Mouse (Mus musculus): ENCODE results near the gene Tpi1.

The Tpi1 gene
- long read RNA-seq, experiment 1, transcript Tpi1-205 (7 exons, 1,607 nt), result major isoform, 480 of 505 reads
- long read RNA-seq, experiment 1, partial matches to known transcripts, result 4 of 505 reads
- long read RNA-seq, experiment 1, other reads (novel, unspliced or antisense), result 18 of 505 reads
- long read RNA-seq, experiment 2, transcript Tpi1-205 (7 exons, 1,607 nt), result major isoform, 460 of 480 reads
- long read RNA-seq, experiment 2, partial matches to known transcripts, result 5 of 480 reads
- long read RNA-seq, experiment 2, other reads (novel, unspliced or antisense), result 12 of 480 reads

GRCm38 (mm10) chr6:124813933-124814332 is at the start of gene Tpi1:
Gene Tpi1 (minus strand): TSS chr6:124814296.
- intact Hi-C loops (cut with DNase I), result no loop called here

GRCm38 (mm10) chr6:124863125-124863657 is 49.1 kb upstream of the Tpi1 start:
- intact Hi-C loops (cut with DNase I), result loop anchor here (5.0 kb wide), 1 partner anchor 39 kb away; no protein-coding TSS in a partner anchor

- intact Hi-C loops (cut with DNase I), result loop anchor here (5.0 kb wide), 1 partner anchor 40 kb away; no protein-coding TSS in a partner anchor
Observed at GRCm38 (mm10) chr6:124862406-124863124, 48.5 kb upstream of the Tpi1 start.

GRCm38 (mm10) chr6:124861802-124862201 is 47.7 kb upstream of the Tpi1 start:
- intact Hi-C loops (cut with DNase I), result loop anchor here (5.0 kb wide), 1 partner anchor 40 kb away; no protein-coding TSS in a partner anchor

- intact Hi-C loops (cut with DNase I), result loop anchor here (5.0 kb wide), 1 partner anchor 41 kb away; no protein-coding TSS in a partner anchor
Observed at GRCm38 (mm10) chr6:124861266-124861665, 47.2 kb upstream of the Tpi1 start.

GRCm38 (mm10) chr6:124860511-124860910 is 46.4 kb upstream of the Tpi1 start:
- intact Hi-C loops (cut with DNase I), result loop anchor here (5.0 kb wide), 1 partner anchor 42 kb away; no protein-coding TSS in a partner anchor

GRCm38 (mm10) chr6:124859725-124860124 is 45.6 kb upstream of the Tpi1 start:
- intact Hi-C loops (cut with DNase I), result loop anchor here (5.0 to 10.0 kb wide), 3 partner anchors 43 to 223 kb away; partner anchors contain the start of gene Cops7a

- intact Hi-C loops (cut with DNase I), result loop anchor here (5.0 to 10.0 kb wide), 2 partner anchors 106 to 224 kb away; partner anchors contain the start of gene Cops7a
Observed at GRCm38 (mm10) chr6:124858561-124859318, 44.6 kb upstream of the Tpi1 start.

GRCm38 (mm10) chr6:124857840-124858530 is 43.9 kb upstream of the Tpi1 start:
- intact Hi-C loops (cut with DNase I), result loop anchor here (5.0 to 10.0 kb wide), 2 partner anchors 107 to 224 kb away; partner anchors contain the start of gene Cops7a

- intact Hi-C loops (cut with DNase I), result loop anchor here (5.0 to 10.0 kb wide), 2 partner anchors 108 to 225 kb away; partner anchors contain the start of gene Cops7a
Observed at GRCm38 (mm10) chr6:124856916-124857839, 43.1 kb upstream of the Tpi1 start, which contains the start of gene P3h3. Gene P3h3 (minus strand): TSS chr6:124857752.

- intact Hi-C loops (cut with DNase I), result loop anchor here (5.0 to 10.0 kb wide), 2 partner anchors 108 to 226 kb away; partner anchors contain the start of gene Cops7a
Observed at GRCm38 (mm10) chr6:124856321-124856720, 42.2 kb upstream of the Tpi1 start.

- intact Hi-C loops (cut with DNase I), result loop anchor here (5.0 to 10.0 kb wide), 2 partner anchors 110 to 228 kb away; partner anchors contain the start of gene Cops7a
Observed at GRCm38 (mm10) chr6:124854647-124855046, 40.6 kb upstream of the Tpi1 start.

- intact Hi-C loops (cut with DNase I), result loop anchor here (10.0 kb wide), 1 partner anchor 114 kb away; the partner anchor contains the start of gene Cops7a
Observed at GRCm38 (mm10) chr6:124850535-124850934, 36.4 kb upstream of the Tpi1 start.

GRCm38 (mm10) chr6:124847305-124847704 is 33.2 kb upstream of the Tpi1 start:
- intact Hi-C loops (cut with DNase I), result no loop called here

- intact Hi-C loops (cut with DNase I), result no loop called here
Observed at GRCm38 (mm10) chr6:124840241-124841167, 26.4 kb upstream of the Tpi1 start, which contains the start of gene Gnb3. Gene Gnb3 (minus strand): TSS chr6:124840275.

GRCm38 (mm10) chr6:124839805-124840204 is 25.7 kb upstream of the Tpi1 start:
- intact Hi-C loops (cut with DNase I), result no loop called here

- intact Hi-C loops (cut with DNase I), result no loop called here
Observed at GRCm38 (mm10) chr6:124836411-124836810, 22.3 kb upstream of the Tpi1 start.

- intact Hi-C loops (cut with DNase I), result no loop called here
Observed at GRCm38 (mm10) chr6:124835531-124835930, 21.4 kb upstream of the Tpi1 start.
